Mouse (Mus musculus) lung, postnatal 25 days (tissue): ENCODE data around the gene Gm11492.

ENCODE experiments used
- DNase-seq: peaks from one replicate; pipeline ENCODE4 v3.0.0; 2022; ENCODE audit warnings: low spot score

Gene Gm11492

GRCm38 (mm10) chr11:87578963-87579601, 12.6 kb downstream of the Gm11492 start:
- DNase-seq = peak; percentile 59

- peak; percentile 70 for DNase-seq
Measured at GRCm38 (mm10) chr11:87579713-87580112, 13.3 kb downstream of the Gm11492 start.

GRCm38 (mm10) chr11:87580543-87581085, 14.2 kb downstream of the Gm11492 start:
- no peak for DNase-seq

GRCm38 (mm10) chr11:87581161-87581865, 14.9 kb downstream of the Gm11492 start:
- DNase-seq = no peak

GRCm38 (mm10) chr11:87581933-87582710, 15.7 kb downstream of the Gm11492 start:
- no peak for DNase-seq

- DNase-seq = no peak
Measured at GRCm38 (mm10) chr11:87583291-87584034, 17.0 kb downstream of the Gm11492 start.

- peak; percentile 60 for DNase-seq
Measured at GRCm38 (mm10) chr11:87584711-87585505, 18.5 kb downstream of the Gm11492 start.

- no peak for DNase-seq
Measured at GRCm38 (mm10) chr11:87587211-87587874, 20.9 kb downstream of the Gm11492 start.

GRCm38 (mm10) chr11:87589605-87590004, 23.2 kb downstream of the Gm11492 start:
- DNase-seq = no peak

GRCm38 (mm10) chr11:87590841-87591525, 24.5 kb downstream of the Gm11492 start:
- DNase-seq = no peak

GRCm38 (mm10) chr11:87591526-87592353, 25.3 kb downstream of the Gm11492 start, which contains the start of gene Mtmr4:
Mtmr4 (plus strand) TSS chr11:87592162.
- peak; percentile 100 for DNase-seq

- no peak for DNase-seq
Measured at GRCm38 (mm10) chr11:87592354-87592695, 25.9 kb downstream of the Gm11492 start.

GRCm38 (mm10) chr11:87592713-87593598, 26.5 kb downstream of the Gm11492 start:
- no peak for DNase-seq

GRCm38 (mm10) chr11:87595327-87595841, 28.9 kb downstream of the Gm11492 start:
- peak; percentile 91 for DNase-seq

- no peak for DNase-seq
Measured at GRCm38 (mm10) chr11:87595976-87596375, 29.5 kb downstream of the Gm11492 start.

GRCm38 (mm10) chr11:87596492-87596891, 30.0 kb downstream of the Gm11492 start:
- no peak for DNase-seq

GRCm38 (mm10) chr11:87597061-87597460, 30.6 kb downstream of the Gm11492 start:
- DNase-seq = no peak
